Mouse (Mus musculus) forebrain, embryonic 16.5 days (tissue): ENCODE measurements at regions not wholly inside any gene's neighbourhood (a gene's known extent, or its start where the extent isn't known, plus 50 kb on each side); places are given as distances from the start of the nearest gene placed in this dataset.
"Not testable (repeated sequence)": the region's sequence is repeated elsewhere in the genome, so short reads cannot be mapped to it uniquely, and the experiment has no call there.

Experiments used
- ATAC-seq: fragments of 200-750 bp; cut with Nextera tagmentation; 2 replicates; pipeline ENCODE4 v1.8.0; 2017; ENCODE audit warnings: mild to moderate bottlenecking, moderate library complexity
- H3K27ac ChIP-seq: fragments of 300-500 bp; sonication (generic); 2 replicates; pipeline ENCODE4 v1.5.1; 2014; ENCODE audit warnings: low read length, control low read depth
- H3K27me3 ChIP-seq: fragments of 300-500 bp; sonication (generic); replicated peaks from 2 replicates; pipeline ENCODE4 v1.6.1; 2014; ENCODE audit warnings: low read length; ENCODE audit not compliant: control insufficient read depth, insufficient read depth
- H3K36me3 ChIP-seq: fragments of 300-500 bp; sonication (generic); 2 replicates; pipeline ENCODE4 v1.6.1; 2014; ENCODE audit not compliant: control insufficient read depth, insufficient read depth
- H3K4me1 ChIP-seq: fragments of 300-500 bp; sonication (generic); replicated peaks from 2 replicates; pipeline ENCODE4 v1.6.1; 2014; ENCODE audit warnings: low read length; ENCODE audit not compliant: control insufficient read depth, insufficient read depth
- H3K4me2 ChIP-seq: fragments of 300-500 bp; sonication (generic); 2 replicates; pipeline ENCODE4 v1.6.1; 2014; ENCODE audit warnings: mild to moderate bottlenecking, low read length, control low read depth
- H3K4me3 ChIP-seq: fragments of 300-500 bp; sonication (generic); replicated peaks from 2 replicates; pipeline ENCODE4 v1.5.1; 2014; ENCODE audit warnings: mild to moderate bottlenecking, low read length, control low read depth
- H3K9ac ChIP-seq: fragments of 300-500 bp; sonication (generic); replicated peaks from 2 replicates; pipeline ENCODE4 v1.6.1; 2014; ENCODE audit warnings: low read depth, low read length, control low read depth
- H3K9me3 ChIP-seq: fragments of 300-500 bp; sonication (generic); 2 replicates; pipeline ENCODE4 v1.6.1; 2016; ENCODE audit warnings: low read length; ENCODE audit not compliant: control insufficient read depth
- WGBS: fragments of 180-500 bp; shearing (Covaris S2); extraction: QIAGEN DNeasy Blood & Tissue Kit; methylation state at CpG from one replicate; pipeline ENCODE4 v1.1.7; 2014; 5-methylcytosine and 5-hydroxymethylcytosine counted together

DNA sequence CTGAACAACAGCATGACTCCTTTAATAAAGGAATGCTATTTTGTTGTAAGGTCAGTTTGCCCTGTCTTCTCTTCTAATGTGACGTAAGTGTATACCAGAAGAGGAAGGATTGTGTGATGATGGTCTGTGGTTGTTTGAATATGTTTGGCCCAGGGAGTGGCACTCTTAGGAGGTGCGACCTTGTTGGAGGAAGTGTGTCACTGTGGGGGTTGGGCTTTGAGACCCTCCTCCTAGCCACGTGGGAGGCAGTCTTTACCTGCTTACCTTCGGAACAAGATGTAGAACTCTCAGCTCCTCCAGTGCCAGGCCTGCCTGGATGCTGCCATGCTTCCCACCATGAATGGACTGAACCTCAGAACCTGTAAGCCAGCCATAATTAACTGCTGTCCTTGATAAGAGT, 78.9 kb upstream of the 1110032F04Rik start:
- ATAC-seq, result no peak
- Histone ChIP-seq H3K4me1 (peaks cover 11% of the 10 kb centered on the region), H3K9ac (no peak overlapping the region), H3K36me3 (no peaks in the 10 kb centered on the region), H3K27ac (no peak overlapping the region), H3K4me3 (no peak overlapping the region), H3K27me3 (no peaks in the 10 kb centered on the region), H3K9me3 (no peaks in the 10 kb centered on the region), H3K4me2 (no peak overlapping the region)
- 94% methylated on average over 4 of the region's 4 CpGs for WGBS

- Histone ChIP-seq H3K9me3 (no peaks in the 10 kb centered on the region), H3K4me2 (no peak overlapping the region), H3K9ac (no peak overlapping the region), H3K36me3 (no peaks in the 10 kb centered on the region), H3K27ac (no peak overlapping the region), H3K27me3 (no peaks in the 10 kb centered on the region), H3K4me3 (no peak overlapping the region), H3K4me1 (peaks cover 14% of the 10 kb centered on the region)
- 94% methylated on average over 4 of the region's 4 CpGs for WGBS
- ATAC-seq, result no peak
Measured at GRCm38 (mm10) chr3:68792883-68793282, 76.5 kb upstream of the 1110032F04Rik start.

DNA sequence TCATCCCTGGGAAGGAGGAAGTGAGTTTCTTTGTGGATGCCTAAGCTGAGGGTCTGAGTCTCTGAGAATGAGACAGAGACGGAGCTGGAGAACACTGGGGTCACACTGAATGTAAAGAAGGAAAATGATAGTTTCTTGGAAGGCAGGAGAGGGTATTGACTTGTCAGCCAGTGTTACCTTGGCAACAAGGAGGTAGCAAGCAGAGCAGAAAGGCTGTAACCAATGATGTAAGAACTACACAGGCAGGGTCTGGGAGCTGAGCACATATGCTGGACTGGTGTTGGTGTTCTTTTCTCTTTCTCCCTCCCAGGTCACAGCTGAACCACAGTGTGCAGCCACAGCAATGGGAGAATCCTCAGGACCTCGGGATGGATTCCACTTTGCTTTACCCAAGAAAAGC, 75.5 kb upstream of the 1110032F04Rik start:
- WGBS, result 27% methylated on average over 2 of the region's 2 CpGs
- H3K36me3 ChIP-seq, result no peaks in the 10 kb centered on the region
- H3K4me2 ChIP-seq, result no peak overlapping the region
- no peaks in the 10 kb centered on the region for H3K9me3 ChIP-seq
- H3K27me3 ChIP-seq, result no peaks in the 10 kb centered on the region
- peak overlapping the region; percentile 31; the same call in 1 of the 2 replicates for H3K9ac ChIP-seq
- H3K4me1 ChIP-seq, result peaks cover 14% of the 10 kb centered on the region
- H3K27ac ChIP-seq, result peak overlapping the region; percentile 38; the same call in 1 of the 2 replicates
- peak; percentile 91 for ATAC-seq
- no peak overlapping the region for H3K4me3 ChIP-seq

DNA sequence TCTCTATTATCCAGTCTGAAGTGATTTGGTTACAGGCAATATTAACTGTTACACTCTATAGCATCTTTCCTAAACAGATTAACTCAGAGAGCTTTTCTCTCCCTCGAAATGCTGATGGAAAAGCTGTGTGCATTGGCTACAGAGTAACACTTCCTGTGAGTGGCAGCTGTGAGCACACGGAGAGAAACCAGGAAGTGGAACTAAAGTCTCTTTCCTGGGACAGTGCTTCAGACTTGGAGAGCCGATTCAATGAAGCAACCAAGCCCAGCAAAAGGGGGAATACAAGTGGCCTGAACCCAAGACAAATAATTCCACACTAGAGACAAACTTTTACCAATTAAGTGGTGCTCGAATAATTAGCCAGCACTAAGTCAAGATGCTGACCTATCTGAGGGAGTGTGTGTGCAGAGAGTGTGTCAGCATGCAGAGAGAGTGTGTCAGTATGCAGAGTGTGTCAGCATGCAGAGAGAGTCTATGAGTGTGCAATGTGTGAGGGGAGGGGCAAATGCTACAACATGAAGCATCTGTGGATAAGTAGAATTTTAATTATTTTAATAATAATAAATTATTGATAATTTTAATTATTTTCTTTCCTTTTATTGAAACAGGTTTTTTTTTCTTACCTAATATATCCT, 74.9 kb upstream of the 1110032F04Rik start:
- no peak overlapping the region for H3K4me2 ChIP-seq
- H3K4me1 ChIP-seq, result peaks cover 14% of the 10 kb centered on the region
- peak overlapping the region; percentile 38; the same call in 1 of the 2 replicates for H3K27ac ChIP-seq
- no peaks in the 10 kb centered on the region for H3K27me3 ChIP-seq
- ATAC-seq, result peak; percentile 47
- H3K9ac ChIP-seq, result peak overlapping the region; percentile 31; the same call in 1 of the 2 replicates
- H3K9me3 ChIP-seq, result no peaks in the 10 kb centered on the region
- WGBS, result 35% methylated on average over 4 of the region's 4 CpGs
- no peaks in the 10 kb centered on the region for H3K36me3 ChIP-seq
- no peak overlapping the region for H3K4me3 ChIP-seq

DNA sequence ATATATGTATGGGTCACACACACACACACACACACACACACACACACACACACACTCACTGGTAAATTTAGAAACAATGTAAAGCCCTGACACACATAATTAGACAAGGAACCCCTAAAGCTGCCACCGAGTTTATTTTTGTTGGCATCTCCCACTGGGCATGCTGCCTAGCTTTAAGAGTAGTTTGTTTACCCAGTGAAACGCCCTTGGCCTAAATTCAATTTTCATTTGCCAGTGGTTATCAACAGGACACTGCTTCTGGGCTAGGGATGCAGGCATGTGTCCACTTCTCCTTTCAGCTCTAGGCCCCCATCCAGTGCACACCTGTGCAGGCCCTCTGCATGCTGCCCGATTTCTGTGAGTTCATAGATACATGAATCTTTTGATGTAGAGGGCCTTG, 73.7 kb upstream of the 1110032F04Rik start:
- 30% methylated on average over 3 of the region's 3 CpGs for WGBS
- ATAC-seq, result no peak
- H3K27ac ChIP-seq, result no peak overlapping the region

DNA sequence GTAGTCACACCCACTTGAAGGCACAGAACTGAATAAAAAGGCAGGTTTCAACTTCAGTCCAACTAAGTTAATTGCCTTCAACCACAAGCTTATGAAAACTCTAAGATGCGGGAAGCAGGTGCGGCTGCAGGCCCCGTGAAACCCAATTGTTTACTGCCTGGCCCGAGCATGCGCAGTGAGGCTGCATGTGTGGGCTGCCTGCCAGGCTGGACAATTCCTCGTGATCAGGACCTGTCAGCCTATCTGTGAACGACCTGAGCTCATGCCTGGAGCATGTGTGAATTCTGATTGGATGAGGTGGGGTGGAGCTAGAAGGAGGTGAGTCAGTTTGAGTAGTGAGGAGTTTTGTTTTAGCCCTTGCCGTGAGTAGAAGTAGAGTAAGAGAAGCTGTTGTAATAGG, 71.0 kb upstream of the 1110032F04Rik start:
- H3K4me1 ChIP-seq, result peaks cover 14% of the 10 kb centered on the region
- not testable (repeated sequence) for H3K9ac ChIP-seq, H3K27me3 ChIP-seq, H3K36me3 ChIP-seq, H3K4me3 ChIP-seq, H3K9me3 ChIP-seq, ATAC-seq, H3K27ac ChIP-seq, H3K4me2 ChIP-seq
- WGBS, result 71% methylated on average over 8 of the region's 8 CpGs

More for the DNA sequence above, 73.7 kb upstream of the 1110032F04Rik start:
- H3K4me3 ChIP-seq, result no peak overlapping the region
- no peak overlapping the region for H3K4me2 ChIP-seq
- H3K9ac ChIP-seq, result no peak overlapping the region
- H3K27me3 ChIP-seq, result no peaks in the 10 kb centered on the region
- peaks cover 14% of the 10 kb centered on the region for H3K4me1 ChIP-seq
- no peaks in the 10 kb centered on the region for H3K9me3 ChIP-seq
- H3K36me3 ChIP-seq, result no peaks in the 10 kb centered on the region

DNA sequence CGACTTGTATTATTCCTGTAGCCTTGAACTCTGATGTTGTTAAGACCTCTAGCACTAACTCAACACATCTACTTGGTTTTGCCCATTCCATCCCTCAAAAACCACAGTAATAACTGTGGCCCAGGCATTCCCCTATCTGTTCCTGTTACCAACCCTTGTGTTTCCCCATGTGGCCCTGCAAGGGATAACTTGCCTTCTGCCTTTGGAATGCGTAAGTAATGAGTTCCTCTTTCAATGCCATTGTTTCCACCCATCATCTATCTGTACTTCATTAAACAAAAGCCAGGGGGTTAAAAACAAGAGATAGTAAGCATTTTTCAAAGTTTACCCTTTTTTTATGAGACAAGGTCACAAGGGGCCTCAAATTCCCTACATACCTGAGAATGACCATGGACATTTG, 60.5 kb upstream of the 1110032F04Rik start:
- H3K27me3 ChIP-seq, result no peaks in the 10 kb centered on the region
- no peaks in the 10 kb centered on the region for H3K36me3 ChIP-seq
- no peak overlapping the region for H3K4me2 ChIP-seq
- no peak overlapping the region for H3K9ac ChIP-seq
- 90% methylated on average over 2 of the region's 2 CpGs for WGBS
- no peak overlapping the region for H3K4me3 ChIP-seq
- no peaks in the 10 kb centered on the region for H3K9me3 ChIP-seq
- no peak for ATAC-seq
- H3K27ac ChIP-seq, result no peak overlapping the region
- no peaks in the 10 kb centered on the region for H3K4me1 ChIP-seq

DNA sequence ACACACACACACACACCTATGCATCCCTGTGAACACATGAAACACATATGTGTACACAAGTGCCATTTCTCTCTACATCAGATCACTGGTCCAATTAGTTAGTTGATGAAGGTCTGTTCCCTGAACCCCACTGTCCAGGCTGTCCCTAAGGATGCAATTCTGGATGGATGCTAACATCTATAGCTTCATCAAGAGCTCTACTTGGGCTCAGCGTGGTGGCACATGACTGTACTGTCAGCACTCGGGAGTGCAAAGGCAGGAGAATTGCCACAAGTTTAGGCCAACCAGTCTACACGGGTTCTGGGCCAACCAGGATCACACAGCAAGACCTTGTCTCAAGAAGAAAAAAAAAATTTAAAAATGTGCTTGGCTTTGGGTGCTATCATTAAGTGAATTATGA, 55.9 kb upstream of the 1110032F04Rik start:
- Histone ChIP-seq H3K36me3 (no peaks in the 10 kb centered on the region), H3K27me3 (no peaks in the 10 kb centered on the region), H3K9me3 (no peaks in the 10 kb centered on the region), H3K4me3 (no peak overlapping the region), H3K4me2 (no peak overlapping the region), H3K4me1 (no peaks in the 10 kb centered on the region), H3K27ac (no peak overlapping the region), H3K9ac (no peak overlapping the region)
- 87% methylated on average over 3 of the region's 3 CpGs for WGBS
- no peak for ATAC-seq

DNA sequence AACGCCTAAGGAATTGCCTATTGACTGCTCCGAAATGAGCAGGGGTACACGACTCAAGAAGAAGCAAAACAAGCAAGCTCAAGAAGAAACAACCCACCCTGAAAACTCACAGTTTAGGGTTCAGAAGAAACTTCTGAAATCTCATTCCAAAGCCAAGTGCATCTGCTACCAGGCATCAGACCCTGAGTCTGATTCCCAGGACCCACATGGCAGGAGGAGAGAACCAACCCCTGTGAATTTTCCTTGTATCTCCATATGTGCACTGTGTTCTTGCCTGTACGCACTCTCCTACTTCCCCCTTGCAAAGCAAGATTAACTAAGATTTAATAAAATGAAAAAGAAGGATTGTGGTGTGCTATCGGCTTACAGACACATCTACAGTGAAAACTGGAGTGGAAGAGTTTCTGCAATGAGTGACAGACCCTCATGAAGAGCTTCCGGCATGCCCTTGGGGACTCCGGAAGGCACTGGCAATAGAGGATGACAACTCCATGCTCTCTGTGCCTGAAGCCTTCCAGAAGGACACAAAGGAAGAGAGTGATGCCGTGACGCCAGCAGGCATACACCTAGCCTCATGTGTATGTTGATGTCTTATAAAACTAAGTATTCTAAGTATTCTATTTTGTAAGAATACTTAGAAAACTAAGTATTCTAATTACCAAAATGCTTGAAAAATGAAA, 55.2 kb upstream of the 1110032F04Rik start:
- H3K36me3 ChIP-seq, result no peaks in the 10 kb centered on the region
- no peaks in the 10 kb centered on the region for H3K9me3 ChIP-seq
- WGBS, result 91% methylated on average over 9 of the region's 9 CpGs
- ATAC-seq, result no peak
- H3K27ac ChIP-seq, result no peak overlapping the region
- H3K4me1 ChIP-seq, result no peaks in the 10 kb centered on the region
- H3K4me3 ChIP-seq, result no peak overlapping the region
- no peak overlapping the region for H3K4me2 ChIP-seq
- no peaks in the 10 kb centered on the region for H3K27me3 ChIP-seq
- H3K9ac ChIP-seq, result no peak overlapping the region
